Mouse (Mus musculus) ovary, adult 10 weeks (tissue): ENCODE measurements around the gene Vmn1r236. TPM values are rescaled to one million over a fixed set of nuclear protein-coding genes. Genes with fewer than 3 reads are reported as not detected.

ENCODE experiments used
- polyA plus RNA-seq: library from polyadenylated mRNA; stranded (reverse); fragments of 350-450 nt; fragmentation: Illumina TruSeq; extraction: RNeasy Lipid Tissue Mini Kit (QIAGEN cat#74804); gene quantifications from one replicate; pipeline ENCODE4 v1.2.3, GENCODE M21; 2014

The Vmn1r236 gene
- not detected for polyA plus RNA-seq

GRCm38 (mm10) chr17:21282642-21283041 is at the start of gene Vmn1r236:
Gene Vmn1r236 (plus strand): TSS chr17:21282942.

GRCm38 (mm10) chr17:21256111-21256510 is 26.6 kb upstream of the Vmn1r236 start, which contains the start of gene Vmn1r235:
Gene Vmn1r235 (plus strand): TSS chr17:21256411.

DNA sequence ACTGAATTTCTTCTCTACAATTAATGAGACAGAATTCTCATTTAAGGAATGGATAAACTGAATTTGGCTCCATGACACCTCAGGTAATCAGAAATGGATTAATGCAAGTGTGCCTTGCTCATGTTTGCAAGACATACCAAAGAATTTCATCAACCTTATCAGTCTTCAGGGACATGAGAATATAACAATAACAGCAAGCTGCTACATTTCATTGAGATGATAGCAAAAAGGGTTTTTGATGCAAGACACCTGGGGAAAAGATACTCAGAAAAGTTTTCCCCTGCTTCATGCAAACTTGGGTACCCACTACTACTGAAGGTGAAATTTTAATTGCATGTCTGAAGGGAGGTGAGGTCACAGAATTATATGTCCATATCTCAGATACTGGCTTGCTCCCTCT is 28.8 kb downstream of the Vmn1r236 start, which contains the start of gene Vmn1r237:
Gene Vmn1r237 (plus strand): TSS at position 301 of the 400 bp plus-strand sequence.

Other genes with a start within 250 kb of the Vmn1r236 start
- gene Vmn1r234, start 56.9 kb upstream of the Vmn1r236 start, polyA plus RNA-seq, result not detected
- not detected for gene Vmn1r235, start 26.5 kb upstream of the Vmn1r236 start, polyA plus RNA-seq
- not detected for gene Vmn1r237, start 28.9 kb downstream of the Vmn1r236 start, polyA plus RNA-seq
- 50.4 TPM for gene Zfp677, start 100.8 kb downstream of the Vmn1r236 start, polyA plus RNA-seq
- gene Zfp54, start 140.3 kb downstream of the Vmn1r236 start, polyA plus RNA-seq, result 20.8 TPM
- 72.9 TPM for gene Zfp51, start 167.4 kb downstream of the Vmn1r236 start, polyA plus RNA-seq
- gene Zfp53, start 206.1 kb downstream of the Vmn1r236 start, polyA plus RNA-seq, result 57.2 TPM